Mouse (Mus musculus): ENCODE results near the gene Kbtbd12.

Gene Kbtbd12

GRCm38 (mm10) chr6:88596108-88596507 is 41.6 kb downstream of the Kbtbd12 start:
- Histone ChIP-seq H3K27me3 (ENCODE audit: control insufficient read depth, insufficient read depth, low read length, poor library complexity, severe bottlenecking) (no peaks in the 10 kb centered on the region), H3K36me3 (ENCODE audit: control insufficient read depth, insufficient read depth, low read length, poor library complexity, severe bottlenecking) (no peaks in the 10 kb centered on the region)
- no peak for DNase-seq (ENCODE audit: low read depth, low spot score)

DNA sequence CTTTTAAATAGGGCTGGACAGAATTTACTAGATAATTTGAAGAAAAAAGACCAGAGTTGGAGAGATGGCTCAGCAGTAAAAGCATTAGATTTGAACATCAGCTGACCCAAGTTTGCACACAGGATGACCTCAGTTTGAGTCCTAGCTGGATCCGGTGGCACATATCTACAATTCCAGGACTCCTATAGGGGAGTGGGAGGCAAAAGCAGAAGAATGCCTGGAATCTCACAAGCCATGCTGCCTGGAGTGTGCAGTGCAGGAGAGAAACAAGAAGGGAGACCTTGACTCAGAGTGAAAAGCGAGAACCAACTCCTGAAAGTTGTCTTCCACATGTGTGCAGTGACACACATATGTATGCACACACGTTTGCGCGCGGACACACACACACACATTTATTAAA is 45.4 kb downstream of the Kbtbd12 start:
- no peak for DNase-seq (ENCODE audit: low read depth, low spot score)

GRCm38 (mm10) chr6:88590231-88590630 is 47.5 kb downstream of the Kbtbd12 start:
- DNase-seq (ENCODE audit: low read depth, low spot score) = no peak
- Histone ChIP-seq H3K27me3 (ENCODE audit: control insufficient read depth, insufficient read depth, low read length, poor library complexity, severe bottlenecking) (no peaks in the 10 kb centered on the region), H3K36me3 (ENCODE audit: control insufficient read depth, insufficient read depth, low read length, poor library complexity, severe bottlenecking) (no peaks in the 10 kb centered on the region)

More for the DNA sequence above, 45.4 kb downstream of the Kbtbd12 start:
- no peaks in the 10 kb centered on the region for H3K36me3 ChIP-seq (ENCODE audit: control insufficient read depth, insufficient read depth, low read length, poor library complexity, severe bottlenecking)
- H3K27me3 ChIP-seq (ENCODE audit: control insufficient read depth, insufficient read depth, low read length, poor library complexity, severe bottlenecking) = no peaks in the 10 kb centered on the region

DNA sequence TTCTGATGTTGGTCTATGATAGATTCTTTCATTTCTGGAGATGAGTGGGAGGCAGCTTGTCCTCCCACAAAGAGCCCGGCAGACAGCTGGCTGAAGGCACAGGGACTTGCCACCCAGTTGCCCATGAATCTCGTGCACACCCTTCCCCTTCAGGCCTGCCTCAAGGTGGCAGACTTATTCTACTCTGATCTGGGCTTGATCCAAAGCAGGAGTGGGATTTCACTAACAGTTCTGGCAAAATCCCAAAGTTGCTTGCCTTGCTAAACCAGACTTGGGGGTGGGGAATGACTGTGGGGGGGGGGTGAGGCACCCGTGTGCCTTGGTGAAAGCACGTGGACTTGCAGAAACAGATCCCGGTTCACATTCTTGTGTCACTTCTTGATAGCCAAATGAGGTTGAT is 48.2 kb downstream of the Kbtbd12 start:
- no peaks in the 10 kb centered on the region for H3K36me3 ChIP-seq (ENCODE audit: control insufficient read depth, insufficient read depth, low read length, poor library complexity, severe bottlenecking)
- peak; percentile 40 for DNase-seq (ENCODE audit: low read depth, low spot score)
- no peaks in the 10 kb centered on the region for H3K27me3 ChIP-seq (ENCODE audit: control insufficient read depth, insufficient read depth, low read length, poor library complexity, severe bottlenecking)

GRCm38 (mm10) chr6:88588581-88589256 is 49.0 kb downstream of the Kbtbd12 start:
- H3K27me3 ChIP-seq (ENCODE audit: control insufficient read depth, insufficient read depth, low read length, poor library complexity, severe bottlenecking) = no peaks in the 10 kb centered on the region
- DNase-seq (ENCODE audit: low read depth, low spot score) = no peak
- H3K36me3 ChIP-seq (ENCODE audit: control insufficient read depth, insufficient read depth, low read length, poor library complexity, severe bottlenecking) = no peaks in the 10 kb centered on the region

- Histone ChIP-seq H3K27me3 (ENCODE audit: control insufficient read depth, insufficient read depth, low read length, poor library complexity, severe bottlenecking) (no peaks in the 10 kb centered on the region), H3K36me3 (ENCODE audit: control insufficient read depth, insufficient read depth, low read length, poor library complexity, severe bottlenecking) (no peaks in the 10 kb centered on the region)
- DNase-seq (ENCODE audit: low read depth, low spot score) = no peak
Measured at GRCm38 (mm10) chr6:88587091-88587490, 50.7 kb downstream of the Kbtbd12 start.

DNA sequence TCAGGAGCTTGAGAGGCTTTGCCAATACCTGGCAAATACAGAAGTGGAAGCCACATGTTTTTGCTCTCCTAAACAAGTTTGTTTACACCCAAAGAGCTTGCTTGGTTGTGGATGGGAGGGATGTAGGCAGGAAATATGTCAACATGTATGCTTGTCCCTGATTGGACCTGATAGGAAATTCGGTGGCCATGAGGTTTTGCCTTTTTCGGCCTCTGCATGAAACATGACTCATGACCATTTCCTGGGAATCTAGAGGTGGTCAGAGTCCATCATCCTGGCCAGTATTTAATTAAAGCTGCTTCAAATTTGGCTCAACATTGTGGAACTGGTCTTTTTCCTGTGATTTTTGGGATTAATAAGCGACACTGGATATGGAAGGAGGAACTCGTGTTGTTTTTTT is 53.8 kb downstream of the Kbtbd12 start:
- no peak for DNase-seq (ENCODE audit: low read depth, low spot score)
- no peaks in the 10 kb centered on the region for H3K36me3 ChIP-seq (ENCODE audit: control insufficient read depth, insufficient read depth, low read length, poor library complexity, severe bottlenecking)

DNA sequence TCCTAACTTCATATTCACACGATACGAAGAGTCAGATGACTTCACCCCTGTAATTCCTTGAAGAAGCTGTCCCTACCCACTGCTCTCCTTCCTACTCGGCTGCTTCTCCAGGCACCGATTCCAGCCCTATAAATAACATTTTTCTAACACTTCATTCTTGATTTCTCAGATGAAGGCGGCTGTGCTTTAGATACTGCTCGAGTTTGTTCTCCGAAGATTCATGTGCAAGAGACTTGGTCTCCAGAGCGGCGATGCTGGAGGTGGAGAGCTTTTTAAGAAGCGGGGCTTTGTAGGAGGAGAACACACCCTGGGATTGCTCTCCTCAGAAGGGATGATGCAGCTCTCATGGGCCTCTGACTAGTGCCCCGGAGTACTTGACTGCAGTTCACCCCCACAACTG is 61.3 kb downstream of the Kbtbd12 start:
- no peak for DNase-seq (ENCODE audit: low read depth, low spot score)
- Histone ChIP-seq H3K36me3 (ENCODE audit: control insufficient read depth, insufficient read depth, low read length, poor library complexity, severe bottlenecking) (no peaks in the 10 kb centered on the region), H3K27me3 (ENCODE audit: control insufficient read depth, insufficient read depth, low read length, poor library complexity, severe bottlenecking) (no peaks in the 10 kb centered on the region)

More for the DNA sequence above, 53.8 kb downstream of the Kbtbd12 start:
- no peaks in the 10 kb centered on the region for H3K27me3 ChIP-seq (ENCODE audit: control insufficient read depth, insufficient read depth, low read length, poor library complexity, severe bottlenecking)

DNA sequence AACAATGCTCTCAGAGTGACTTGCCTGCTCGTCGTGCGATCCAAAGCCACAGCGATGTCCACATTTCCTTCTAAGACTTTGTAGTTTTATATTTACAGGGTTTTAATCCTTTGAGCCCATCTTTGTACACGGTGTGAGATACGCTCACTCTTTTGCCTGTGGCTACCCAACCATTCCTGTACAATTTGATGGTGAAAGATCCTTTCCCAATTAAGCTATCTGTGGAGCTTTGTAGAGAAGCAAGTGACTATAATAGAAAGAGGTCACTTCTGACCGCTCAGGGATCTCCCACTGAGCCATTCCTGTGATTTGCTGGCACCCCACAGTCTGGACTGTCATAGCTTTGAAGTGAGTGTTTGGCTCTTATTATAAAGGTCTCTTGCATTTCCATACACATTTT is 71.1 kb downstream of the Kbtbd12 start:
- DNase-seq (ENCODE audit: low read depth, low spot score) = no peak
- Histone ChIP-seq H3K36me3 (ENCODE audit: control insufficient read depth, insufficient read depth, low read length, poor library complexity, severe bottlenecking) (no peaks in the 10 kb centered on the region), H3K27me3 (ENCODE audit: control insufficient read depth, insufficient read depth, low read length, poor library complexity, severe bottlenecking) (no peaks in the 10 kb centered on the region)

- Histone ChIP-seq H3K27me3 (ENCODE audit: control insufficient read depth, insufficient read depth, low read length, poor library complexity, severe bottlenecking) (no peaks in the 10 kb centered on the region), H3K36me3 (ENCODE audit: control insufficient read depth, insufficient read depth, low read length, poor library complexity, severe bottlenecking) (no peaks in the 10 kb centered on the region)
- DNase-seq (ENCODE audit: low read depth, low spot score) = peak; percentile 8
Measured at GRCm38 (mm10) chr6:88565033-88565432, 72.7 kb downstream of the Kbtbd12 start.

DNA sequence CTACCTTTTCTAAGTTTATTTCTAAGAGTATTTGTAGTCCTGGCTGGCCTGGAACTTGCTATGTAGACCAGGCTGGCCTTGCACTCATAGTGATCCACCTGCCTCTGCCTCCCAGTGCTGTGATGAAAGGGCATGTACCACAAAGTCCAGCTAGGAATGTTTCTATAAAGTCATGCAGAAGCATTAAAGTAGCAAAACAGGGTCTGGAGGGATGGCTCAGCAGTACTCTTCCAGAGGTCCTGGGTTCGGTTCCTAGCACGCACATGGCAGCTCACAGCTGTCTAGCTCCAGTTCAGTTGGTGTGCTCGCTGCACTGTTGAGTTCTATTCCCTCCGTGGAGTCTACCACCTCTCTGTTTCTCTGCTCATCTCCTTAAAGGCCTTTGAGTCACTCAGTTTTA is 77.6 kb downstream of the Kbtbd12 start:
- Histone ChIP-seq H3K36me3 (ENCODE audit: control insufficient read depth, insufficient read depth, low read length, poor library complexity, severe bottlenecking) (no peaks in the 10 kb centered on the region), H3K27me3 (ENCODE audit: control insufficient read depth, insufficient read depth, low read length, poor library complexity, severe bottlenecking) (no peaks in the 10 kb centered on the region)

DNA sequence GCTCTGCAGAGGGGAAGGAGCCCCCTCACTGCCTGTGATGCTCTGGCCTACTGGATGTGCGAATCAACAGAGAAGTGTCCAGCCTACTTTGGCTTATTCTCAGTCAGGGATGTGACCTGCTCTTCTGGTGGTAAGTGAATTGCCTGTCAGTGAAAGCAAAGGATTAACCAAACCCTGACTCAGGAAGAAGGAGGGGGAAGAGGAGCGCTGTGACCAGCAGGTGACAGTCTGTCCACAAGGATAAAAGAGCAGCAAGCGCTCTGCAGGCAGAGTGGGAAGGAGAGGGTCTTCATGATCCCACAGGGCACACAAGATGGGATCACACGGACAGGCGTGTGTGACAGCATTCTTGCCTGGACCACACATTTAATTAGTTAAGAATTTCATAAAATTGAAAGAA is 78.1 kb downstream of the Kbtbd12 start:
- no peaks in the 10 kb centered on the region for H3K27me3 ChIP-seq (ENCODE audit: control insufficient read depth, insufficient read depth, low read length, poor library complexity, severe bottlenecking)
- no peak for DNase-seq (ENCODE audit: low read depth, low spot score)
- no peaks in the 10 kb centered on the region for H3K36me3 ChIP-seq (ENCODE audit: control insufficient read depth, insufficient read depth, low read length, poor library complexity, severe bottlenecking)

More for the DNA sequence above, 77.6 kb downstream of the Kbtbd12 start:
- no peak for DNase-seq (ENCODE audit: low read depth, low spot score)

DNA sequence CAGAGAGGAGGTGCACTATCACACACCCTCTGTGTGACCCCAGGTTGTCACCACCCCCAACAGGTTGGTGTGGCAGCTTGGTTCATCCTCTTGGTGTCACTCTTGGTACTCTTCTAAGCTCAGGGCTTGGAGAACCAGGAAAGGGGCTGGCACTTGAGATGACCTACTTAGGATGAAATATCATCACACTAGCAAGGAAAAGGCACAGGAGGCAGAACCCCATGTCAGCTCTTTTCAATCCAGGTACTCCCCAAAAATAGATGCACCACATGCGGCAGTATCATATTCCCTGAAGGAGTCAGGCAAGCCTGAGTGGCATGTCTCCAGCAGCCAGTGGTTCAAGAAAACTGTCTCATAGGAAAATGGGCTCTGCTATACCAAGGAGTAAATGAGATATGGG is 79.7 kb downstream of the Kbtbd12 start:
- Histone ChIP-seq H3K27me3 (ENCODE audit: control insufficient read depth, insufficient read depth, low read length, poor library complexity, severe bottlenecking) (no peaks in the 10 kb centered on the region), H3K36me3 (ENCODE audit: control insufficient read depth, insufficient read depth, low read length, poor library complexity, severe bottlenecking) (no peaks in the 10 kb centered on the region)
- DNase-seq (ENCODE audit: low read depth, low spot score) = peak; percentile 12

- no peak for DNase-seq (ENCODE audit: low read depth, low spot score)
- Histone ChIP-seq H3K36me3 (ENCODE audit: control insufficient read depth, insufficient read depth, low read length, poor library complexity, severe bottlenecking) (no peaks in the 10 kb centered on the region), H3K27me3 (ENCODE audit: control insufficient read depth, insufficient read depth, low read length, poor library complexity, severe bottlenecking) (no peaks in the 10 kb centered on the region)
Measured at GRCm38 (mm10) chr6:88557548-88557947, 80.2 kb downstream of the Kbtbd12 start.

DNA sequence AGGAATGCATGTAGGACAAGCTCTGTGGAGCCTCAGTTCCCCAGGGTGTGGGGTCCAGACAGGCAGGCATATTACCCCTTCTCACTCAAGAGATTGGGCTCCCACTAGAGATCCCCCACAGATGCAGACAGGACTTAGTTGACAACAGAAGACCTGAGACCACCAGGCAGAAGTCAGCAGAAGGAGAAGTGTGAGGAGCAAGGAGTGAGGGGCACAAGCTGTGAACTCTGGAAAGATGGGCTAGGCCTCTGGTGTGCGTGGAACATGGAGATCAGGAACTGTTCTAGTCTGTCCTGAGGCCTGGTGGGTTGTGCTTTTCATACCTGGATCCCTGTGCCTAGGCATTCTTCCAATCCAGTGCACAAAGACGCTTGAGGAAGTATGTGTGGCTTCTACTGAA is 87.8 kb downstream of the Kbtbd12 start:
- DNase-seq (ENCODE audit: low read depth, low spot score) = no peak
- Histone ChIP-seq H3K36me3 (ENCODE audit: control insufficient read depth, insufficient read depth, low read length, poor library complexity, severe bottlenecking) (no peaks in the 10 kb centered on the region), H3K27me3 (ENCODE audit: control insufficient read depth, insufficient read depth, low read length, poor library complexity, severe bottlenecking) (no peaks in the 10 kb centered on the region)
